Mouse (Mus musculus): ENCODE measurements around the gene Myom1.

The Myom1 gene

GRCm38 (mm10) chr17:71017457-71017998 is 15.1 kb downstream of the Myom1 start:
- no peak for DNase-seq (ENCODE audit: low spot score)

DNA sequence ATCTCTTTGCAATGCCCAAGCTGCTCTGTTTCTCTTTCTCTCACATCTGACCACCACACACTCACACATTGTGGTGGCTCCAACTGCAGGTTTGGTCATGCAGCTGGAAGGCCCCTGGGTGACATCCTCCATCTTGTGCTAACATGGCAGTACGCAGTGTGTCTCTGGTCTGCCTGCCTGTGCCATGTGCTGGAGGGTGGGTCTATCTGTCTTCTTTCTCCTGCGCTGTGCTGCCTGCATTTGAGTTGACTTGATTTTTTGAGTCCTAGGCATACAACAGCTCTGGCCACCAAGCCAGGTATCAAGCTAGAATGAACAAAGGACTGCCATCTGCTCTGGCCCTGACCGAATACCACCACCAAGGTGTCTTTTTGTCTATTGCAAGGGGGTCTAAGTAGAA is 15.7 kb downstream of the Myom1 start:
- DNase-seq (ENCODE audit: low spot score): no peak

DNA sequence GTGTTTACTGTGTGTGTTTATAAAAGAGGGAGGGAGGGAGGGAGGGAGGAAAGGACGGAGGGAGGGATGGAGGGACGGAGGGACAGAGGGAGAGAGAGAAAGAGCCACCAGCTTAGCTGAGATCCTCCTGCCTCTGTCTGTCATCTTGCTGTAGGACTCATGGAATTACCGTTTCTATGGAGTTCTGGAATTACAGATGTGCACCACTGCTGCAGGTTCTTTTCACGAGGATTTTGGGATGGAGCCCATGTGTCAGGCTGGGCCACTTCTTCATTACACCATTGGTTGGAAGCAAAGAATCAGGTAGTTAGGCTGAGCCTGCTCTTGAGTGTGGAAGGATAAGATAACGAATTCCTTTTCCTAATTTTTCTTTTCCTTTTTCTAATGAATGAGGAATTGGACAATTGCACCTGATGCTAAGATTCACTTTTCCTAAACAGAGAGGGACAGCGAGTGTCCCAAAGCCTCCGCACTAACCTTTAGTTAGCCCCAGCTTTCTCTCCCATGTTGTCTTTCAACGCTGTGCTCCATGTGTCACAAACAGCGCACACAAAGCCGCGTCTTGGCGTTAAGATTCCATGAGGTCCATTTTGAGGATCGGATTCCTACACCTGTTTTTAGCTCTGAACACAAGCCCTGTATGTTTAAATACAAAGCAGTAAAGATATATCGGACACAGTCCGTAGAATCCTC is 16.3 kb downstream of the Myom1 start:
- no peak for DNase-seq (ENCODE audit: low spot score)

- no peak for DNase-seq (ENCODE audit: low spot score)
Observed at GRCm38 (mm10) chr17:71019309-71019655, 16.8 kb downstream of the Myom1 start.

GRCm38 (mm10) chr17:71019860-71020259 is 17.4 kb downstream of the Myom1 start:
- DNase-seq (ENCODE audit: low spot score): no peak

- DNase-seq (ENCODE audit: low spot score): no peak
Observed at GRCm38 (mm10) chr17:71022841-71023240, 20.4 kb downstream of the Myom1 start.

DNA sequence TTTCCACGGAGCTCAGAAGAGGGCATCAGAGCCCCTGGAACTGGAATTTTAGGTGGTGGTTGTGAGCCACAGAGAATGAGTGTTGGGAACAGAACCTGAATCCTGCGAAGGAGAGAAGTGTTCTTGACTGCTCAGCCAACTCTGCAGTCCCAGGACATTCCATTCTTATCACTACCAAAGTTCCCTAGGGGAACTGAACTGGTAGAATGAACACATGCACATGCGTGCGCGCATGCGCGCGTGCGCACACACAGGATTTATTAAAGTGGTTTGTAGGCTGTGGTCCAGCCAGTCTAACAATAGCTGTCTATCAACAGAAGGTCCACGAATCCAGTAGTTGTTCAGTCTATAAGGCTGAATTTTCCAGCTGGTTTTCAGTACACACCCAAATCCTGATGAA is 21.6 kb downstream of the Myom1 start:
- DNase-seq (ENCODE audit: low spot score): no peak

DNA sequence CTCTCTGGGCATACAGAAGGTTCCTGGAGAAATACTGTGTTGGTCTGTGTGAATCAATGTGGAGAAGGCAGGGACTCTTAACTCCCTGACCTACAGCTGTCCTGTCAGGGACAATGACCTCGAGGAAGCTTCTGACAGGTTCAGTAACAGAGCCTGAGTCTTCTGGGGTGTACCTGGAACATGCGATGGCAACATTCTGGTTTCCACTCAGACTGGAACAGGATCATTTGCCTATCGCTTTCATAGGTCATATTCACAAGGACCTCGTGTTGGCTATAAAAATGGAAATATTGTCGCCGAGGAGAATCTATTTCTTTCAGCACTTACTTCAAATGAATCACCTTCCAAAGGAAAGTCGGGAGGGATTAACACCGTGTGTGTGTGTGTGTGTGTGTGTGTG is 23.5 kb downstream of the Myom1 start:
- DNase-seq (ENCODE audit: low spot score): no peak

DNA sequence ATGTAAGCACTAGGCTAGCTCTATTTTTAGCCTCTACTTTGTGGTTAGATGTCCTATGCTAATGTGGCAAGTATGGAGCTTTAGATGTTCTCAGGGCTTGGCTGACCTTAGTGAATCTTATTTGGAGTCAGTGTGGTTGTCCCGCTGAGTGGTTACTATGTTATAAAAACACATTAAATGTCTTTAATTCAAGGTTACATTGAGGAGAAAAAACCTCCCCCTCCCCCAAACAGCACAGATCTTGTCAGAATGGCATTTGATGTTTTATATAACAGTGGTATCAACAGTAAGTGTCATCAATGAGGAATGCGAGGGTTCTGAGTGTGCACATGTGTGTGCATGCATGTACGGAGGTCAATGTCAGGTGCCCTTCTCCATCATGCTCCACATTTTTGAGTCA is 24.8 kb downstream of the Myom1 start:
- no peak for DNase-seq (ENCODE audit: low spot score)

GRCm38 (mm10) chr17:71032719-71033118 is 30.3 kb downstream of the Myom1 start:
- DNase-seq (ENCODE audit: low spot score): no peak

DNA sequence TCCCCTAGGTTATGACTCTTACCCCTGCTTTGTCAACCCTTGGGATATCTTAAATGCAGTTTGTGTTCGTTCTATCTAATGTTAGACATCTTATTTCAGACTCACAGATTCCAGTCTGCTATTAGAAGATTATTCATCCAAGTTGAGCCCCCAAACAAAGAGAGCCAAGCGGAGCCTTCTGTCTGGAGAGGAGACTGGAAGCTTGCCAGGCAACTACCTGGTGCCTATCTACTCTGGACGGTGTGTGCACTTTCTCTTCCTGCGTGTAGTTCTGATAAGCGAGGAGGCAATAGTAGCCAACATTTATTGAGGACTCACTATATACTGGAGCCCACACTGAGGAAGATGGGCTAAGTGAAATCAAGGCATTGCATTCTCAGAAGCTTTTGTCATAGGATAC is 32.0 kb downstream of the Myom1 start:
- DNase-seq (ENCODE audit: low spot score): no peak

DNA sequence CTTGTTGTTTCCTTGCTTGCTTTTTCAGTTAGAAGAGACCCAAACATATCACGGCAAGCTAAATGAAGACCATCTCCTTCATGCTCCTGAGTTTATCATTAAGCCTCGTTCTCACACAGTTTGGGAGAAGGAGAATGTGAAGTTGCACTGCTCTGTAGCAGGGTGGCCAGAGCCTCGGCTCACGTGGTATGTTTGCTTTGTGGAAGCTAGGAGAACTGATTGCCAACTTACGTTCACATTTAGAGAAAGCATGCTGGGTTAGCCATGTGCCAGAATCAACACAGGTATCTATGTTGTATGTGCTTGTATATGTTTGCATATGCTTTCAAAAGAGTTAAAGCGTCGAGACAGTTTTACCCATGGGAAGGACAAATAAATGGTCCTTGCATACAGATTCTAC is 34.8 kb downstream of the Myom1 start:
- no peak for DNase-seq (ENCODE audit: low spot score)

DNA sequence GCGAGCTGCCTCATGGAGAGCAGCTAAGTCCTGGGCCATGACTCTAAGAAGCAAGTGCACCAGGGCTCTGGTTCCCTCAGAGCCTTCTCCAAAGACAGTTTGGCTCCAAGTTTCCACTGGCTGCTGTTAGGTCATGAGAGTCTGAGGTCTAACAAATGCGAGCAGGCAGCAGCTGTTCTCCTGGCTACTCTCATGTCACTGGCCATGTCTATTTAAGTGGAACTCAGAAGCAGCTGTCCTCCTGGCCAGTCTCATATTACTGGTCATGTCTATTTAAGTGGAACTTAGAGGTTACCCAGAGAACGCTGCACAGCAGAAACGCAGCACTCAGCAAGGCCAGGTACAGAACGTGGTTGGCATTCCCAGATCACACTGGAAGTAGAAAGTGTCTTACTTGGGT is 36.4 kb downstream of the Myom1 start:
- DNase-seq (ENCODE audit: low spot score): no peak

GRCm38 (mm10) chr17:71039851-71040581 is 37.6 kb downstream of the Myom1 start:
- DNase-seq (ENCODE audit: low spot score): no peak

- DNase-seq (ENCODE audit: low spot score): no peak
Observed at GRCm38 (mm10) chr17:71040582-71040880, 38.1 kb downstream of the Myom1 start.

- no peak for DNase-seq (ENCODE audit: low spot score)
Observed at GRCm38 (mm10) chr17:71042645-71043044, 40.2 kb downstream of the Myom1 start.

DNA sequence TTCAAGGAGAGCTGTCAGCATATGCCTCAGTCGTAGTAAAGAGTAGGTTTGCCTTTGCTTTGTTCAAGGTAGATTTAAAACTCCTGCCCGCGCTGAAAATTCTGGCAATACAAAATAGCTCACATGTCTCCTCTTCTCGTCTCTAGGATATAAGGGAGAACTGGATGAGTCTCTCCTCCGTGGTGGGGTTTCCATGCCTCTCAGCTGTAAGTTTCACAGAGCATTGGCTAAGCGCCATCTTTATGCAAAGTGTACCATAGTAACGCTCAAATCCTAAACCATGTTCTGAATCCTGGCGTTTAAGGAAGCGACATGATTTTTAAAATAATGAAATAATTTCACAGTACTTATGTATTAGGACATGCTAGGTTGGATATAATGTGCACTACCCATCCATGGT is 43.2 kb downstream of the Myom1 start:
- no peak for DNase-seq (ENCODE audit: low spot score)

- DNase-seq (ENCODE audit: low spot score): no peak
Observed at GRCm38 (mm10) chr17:71046856-71047255, 44.4 kb downstream of the Myom1 start.

DNA sequence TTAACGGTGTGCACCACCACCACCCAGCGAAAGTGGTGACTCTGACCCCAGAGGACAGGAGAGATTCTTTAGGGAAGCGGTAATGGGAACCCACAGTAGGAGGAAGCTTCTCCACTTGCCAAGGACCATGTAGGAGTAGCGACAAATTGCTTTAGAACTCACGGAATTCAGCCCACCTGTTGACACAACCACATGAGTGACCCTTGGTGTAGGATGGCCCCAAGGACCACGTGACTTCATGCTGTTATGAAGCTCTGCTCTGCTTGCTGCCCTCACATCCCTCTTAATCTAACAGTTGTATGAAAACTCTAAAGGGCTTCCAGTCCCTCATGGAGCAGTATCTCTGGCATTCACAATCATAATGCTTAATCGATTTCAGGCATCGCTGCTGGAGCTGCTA is 46.9 kb downstream of the Myom1 start:
- DNase-seq (ENCODE audit: low spot score): no peak

GRCm38 (mm10) chr17:71053134-71053708 is 50.8 kb downstream of the Myom1 start:
- no peak for DNase-seq (ENCODE audit: low spot score)

- no peak for DNase-seq (ENCODE audit: low spot score)
Observed at GRCm38 (mm10) chr17:71055203-71055894, 52.9 kb downstream of the Myom1 start.

- DNase-seq (ENCODE audit: low spot score): no peak
Observed at GRCm38 (mm10) chr17:71056405-71056804, 54.0 kb downstream of the Myom1 start.

GRCm38 (mm10) chr17:71057758-71058157 is 55.3 kb downstream of the Myom1 start:
- DNase-seq (ENCODE audit: low spot score): no peak

Measured in layer of hippocampus, adult 9-10 months (tissue).